Mouse (Mus musculus) megakaryocyte, adult 5-6 weeks (primary cell): ENCODE measurements at regions not wholly inside any gene's neighbourhood (a gene's known extent, or its start where the extent isn't known, plus 50 kb on each side); places are given as distances from the start of the nearest gene placed in this dataset.

ENCODE experiments used
- ATAC-seq: 2 replicates; pipeline ENCODE4 v1.8.0; 2016; ENCODE audit warnings: mild to moderate bottlenecking, inconsistent platforms; ENCODE audit not compliant: poor library complexity, severe bottlenecking

DNA sequence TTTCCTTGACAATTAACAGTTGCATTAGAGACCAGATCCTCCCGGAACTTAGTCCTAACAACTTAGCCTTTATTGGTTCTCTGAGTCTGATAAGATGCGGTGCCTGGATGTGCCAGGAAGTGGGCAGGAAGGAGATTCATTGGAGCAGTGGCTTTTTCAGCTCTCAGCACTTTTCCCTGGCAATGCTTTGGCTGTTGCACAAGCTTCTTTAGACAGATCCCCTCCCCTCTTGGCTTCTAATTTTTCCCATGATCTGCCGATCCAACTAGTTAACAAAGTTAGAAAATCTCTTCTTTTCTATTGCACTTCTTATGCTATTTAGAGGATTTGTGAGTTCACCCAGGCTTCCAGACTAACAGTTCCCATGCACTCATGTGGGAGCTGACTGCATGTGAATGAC lies 211.1 kb upstream of the Xrcc4 start:
- no peak for ATAC-seq

DNA sequence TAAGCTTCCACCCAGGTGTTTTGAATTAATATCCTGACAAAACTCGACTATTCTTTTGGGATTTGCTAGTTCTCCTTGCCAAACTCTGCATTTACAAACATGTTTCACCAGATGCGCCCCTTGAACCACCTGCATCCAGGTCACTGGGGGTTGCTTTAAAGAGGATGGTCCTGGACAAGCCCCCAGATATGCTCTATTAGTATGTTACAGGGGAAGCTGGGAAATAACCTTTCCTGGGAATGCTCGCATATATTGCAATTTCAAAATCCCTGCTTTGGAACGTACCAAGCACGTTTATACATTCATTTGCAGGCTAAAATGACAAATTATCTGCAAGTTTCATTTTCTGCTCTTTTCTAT lies 205.2 kb upstream of the Xrcc4 start:
- no peak for ATAC-seq

DNA sequence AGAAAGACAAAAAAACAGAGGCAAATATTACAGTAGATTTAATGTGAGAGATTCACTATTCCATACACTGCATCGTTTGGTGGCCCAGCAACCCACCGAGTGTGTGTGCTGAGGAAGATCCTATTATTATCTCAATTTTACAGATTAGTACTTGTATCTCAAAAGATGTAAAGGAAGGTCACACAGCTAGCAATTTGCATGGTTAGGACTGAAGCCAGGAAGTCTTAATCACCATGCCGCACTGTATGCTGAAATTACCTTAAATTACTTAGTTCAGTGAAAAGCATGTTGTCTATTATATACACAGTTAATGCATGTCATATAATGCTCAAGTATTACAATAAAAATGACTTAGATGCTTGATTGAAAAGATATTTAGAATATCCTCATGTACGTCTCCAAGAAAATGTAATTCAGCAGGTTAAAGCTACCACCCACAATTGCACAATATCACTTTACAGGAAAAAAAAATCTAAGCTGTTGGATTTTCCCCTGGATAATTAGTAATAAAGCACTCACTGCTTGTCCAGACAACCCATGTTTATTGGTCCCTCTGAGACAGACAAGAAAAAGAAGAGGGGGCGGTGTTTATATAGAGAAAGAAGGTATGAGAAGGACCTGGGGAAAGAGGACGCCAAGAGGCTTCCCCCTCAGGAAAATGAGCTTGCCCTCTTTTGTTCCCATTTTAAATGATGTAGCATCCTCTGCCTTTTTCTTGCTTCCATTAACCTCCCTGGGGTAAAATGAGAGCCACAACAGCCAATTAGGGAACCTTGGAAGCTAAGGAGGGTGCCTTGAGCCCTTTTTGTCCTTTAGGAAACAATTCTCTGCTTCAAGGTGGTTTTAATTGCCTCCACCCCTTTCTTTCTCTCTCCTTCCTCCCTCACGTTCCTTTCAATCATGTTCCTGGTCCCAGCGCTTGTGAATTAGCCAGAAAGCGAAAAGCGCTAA lies 204.6 kb upstream of the Xrcc4 start:
- no peak for ATAC-seq

DNA sequence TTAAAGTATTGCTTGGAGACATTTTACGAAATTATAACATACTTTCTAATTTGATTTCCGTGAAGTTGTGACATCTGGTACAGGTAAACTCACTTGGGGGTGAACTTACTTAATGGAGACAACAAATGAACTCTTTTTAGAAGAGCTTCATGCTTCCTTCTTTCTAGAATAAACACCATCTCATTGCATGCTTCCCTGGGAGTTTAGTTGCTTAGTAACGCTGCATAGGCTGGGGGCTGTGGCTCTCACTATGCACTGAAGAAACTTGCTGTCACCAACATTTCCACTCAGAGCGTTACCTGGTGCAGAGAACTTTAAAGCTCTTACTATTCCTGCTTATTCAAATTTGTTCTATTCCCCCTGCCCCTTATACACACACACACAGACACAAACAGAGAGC lies 203.5 kb upstream of the Xrcc4 start:
- no peak for ATAC-seq

DNA sequence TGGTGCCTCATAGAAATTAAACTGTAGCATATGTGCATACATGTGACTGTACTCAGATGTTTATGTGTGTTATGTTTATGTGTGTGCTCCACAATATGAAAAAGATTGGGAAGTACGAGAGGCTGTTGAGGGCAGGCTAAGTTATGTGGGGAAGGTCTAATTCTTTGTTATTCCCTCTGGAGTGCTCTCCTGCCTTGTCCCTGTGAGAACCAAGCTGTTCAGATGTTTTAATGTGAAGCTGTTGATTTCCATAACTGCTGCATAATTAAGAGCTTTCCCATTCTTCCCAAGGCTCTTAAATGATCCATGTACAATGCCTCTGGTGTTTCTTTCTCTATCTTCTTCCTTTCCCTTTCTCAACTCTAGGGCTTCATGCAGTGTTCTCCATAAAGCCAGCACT lies 202.7 kb upstream of the Xrcc4 start:
- no peak for ATAC-seq

DNA sequence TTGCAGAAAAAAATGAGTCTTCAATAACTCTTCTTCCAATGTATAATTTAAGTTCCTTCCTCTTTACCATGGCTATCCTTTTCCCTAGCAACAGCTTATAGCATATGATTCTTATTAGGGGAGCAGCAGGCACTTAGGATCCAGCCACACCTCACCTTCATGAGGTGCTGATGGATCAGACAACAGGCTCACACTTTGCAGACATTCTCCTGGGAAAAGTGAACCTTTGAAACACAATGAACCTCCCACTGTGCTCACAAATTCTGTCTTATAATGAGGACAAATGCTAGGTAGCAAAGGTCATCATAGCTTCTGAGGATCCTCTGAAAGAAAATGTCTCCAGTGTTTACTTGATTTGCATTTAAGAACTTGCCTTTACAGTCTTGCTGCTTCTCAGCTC lies 191.6 kb upstream of the Xrcc4 start:
- ATAC-seq, result no peak

DNA sequence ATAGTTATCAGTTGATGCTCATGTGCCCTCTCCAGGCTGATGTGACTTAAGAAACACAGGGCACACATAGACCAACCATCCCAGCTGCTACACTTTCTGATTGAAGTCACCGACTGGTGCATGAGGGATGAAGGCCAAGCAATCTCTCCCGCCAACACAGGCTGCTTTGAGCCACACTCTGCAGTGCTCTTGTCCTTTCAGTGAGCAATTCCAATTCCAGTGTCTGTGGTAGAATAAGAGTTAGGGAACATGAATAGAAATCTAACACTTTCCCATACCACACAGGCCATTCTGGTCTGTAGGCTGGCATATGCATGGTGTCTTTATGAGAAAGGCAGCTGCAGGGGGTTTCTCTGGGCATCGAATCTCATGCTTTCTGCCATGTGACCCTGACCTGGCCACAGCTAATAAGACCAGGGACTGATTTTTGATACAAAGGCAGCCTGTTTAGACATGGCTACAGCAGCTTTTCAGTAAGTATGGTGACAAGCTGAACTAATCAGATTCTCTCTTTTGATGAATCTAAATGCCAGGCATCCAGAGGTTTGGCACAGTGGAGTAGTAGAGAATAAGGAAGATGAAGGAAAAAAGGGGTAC lies 190.5 kb upstream of the Xrcc4 start:
- no peak for ATAC-seq

DNA sequence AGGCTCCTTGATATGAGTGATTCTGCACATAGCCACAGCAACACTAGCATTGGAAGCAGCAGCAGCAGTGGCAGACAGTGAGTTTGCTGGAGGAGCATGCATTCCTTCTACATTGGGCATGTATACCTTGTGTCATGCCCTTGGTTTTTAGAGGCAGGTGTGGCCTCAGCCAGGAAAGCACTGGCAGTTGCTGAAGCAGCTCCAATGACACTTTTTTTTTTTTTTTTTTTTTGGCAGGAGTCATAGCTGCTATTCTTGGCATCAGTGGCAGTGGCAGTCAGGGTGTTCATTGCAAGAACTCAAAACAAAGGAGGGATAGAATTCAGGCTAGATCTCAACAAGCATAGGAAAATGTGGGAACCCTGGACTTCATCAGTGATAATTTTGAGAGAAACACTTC lies 189.9 kb upstream of the Xrcc4 start:
- no peak for ATAC-seq

DNA sequence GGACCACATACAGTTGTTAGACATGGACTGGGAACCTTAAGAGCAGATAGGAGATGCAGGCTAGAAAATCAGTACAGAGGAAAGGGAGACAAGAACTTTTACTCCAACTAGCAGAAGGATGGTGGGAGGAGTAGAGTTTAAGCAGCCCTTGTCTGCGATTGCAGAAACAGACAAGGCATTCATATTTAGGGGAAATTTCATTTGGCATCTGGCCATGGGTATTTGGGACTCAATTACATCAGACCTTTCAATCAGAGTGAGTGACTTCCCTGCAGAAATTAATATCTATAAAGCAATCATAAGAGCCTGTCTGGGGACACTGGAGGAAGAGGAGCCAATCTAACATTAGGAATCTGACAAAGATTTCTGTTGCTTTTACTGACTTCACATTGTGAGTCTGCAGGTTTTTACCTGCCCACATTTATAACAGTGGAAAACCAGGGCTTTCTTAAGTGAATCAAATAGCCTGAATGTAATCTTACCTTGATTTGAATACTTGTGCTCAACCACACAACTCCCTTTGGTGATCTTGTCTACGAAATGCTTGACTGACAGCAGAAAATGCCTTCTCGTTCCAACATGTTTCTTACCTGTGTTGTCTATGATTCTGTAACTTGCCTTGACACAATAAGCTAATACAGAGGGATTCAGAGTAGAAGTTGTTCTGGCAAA lies 169.8 kb upstream of the Xrcc4 start:
- ATAC-seq, result no peak

DNA sequence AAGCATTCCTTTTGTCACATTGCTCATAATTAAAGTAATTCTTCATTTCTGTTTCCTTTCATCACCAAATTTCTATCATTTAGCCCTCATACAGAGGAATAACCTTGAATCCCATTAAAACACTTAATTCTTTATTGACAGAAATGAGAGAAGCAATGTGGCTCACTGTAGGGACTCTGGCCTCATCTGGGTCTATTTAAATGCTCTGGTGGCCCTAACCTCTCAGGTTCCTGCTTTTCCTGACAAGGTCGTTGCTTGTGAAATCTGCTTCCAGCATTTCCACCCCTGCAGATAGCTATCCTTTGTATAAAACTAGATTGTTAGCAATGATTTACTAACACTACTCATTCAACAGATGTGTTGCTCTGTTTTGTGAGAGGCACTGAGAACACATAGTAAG lies 163.6 kb upstream of the Xrcc4 start:
- ATAC-seq, result no peak

DNA sequence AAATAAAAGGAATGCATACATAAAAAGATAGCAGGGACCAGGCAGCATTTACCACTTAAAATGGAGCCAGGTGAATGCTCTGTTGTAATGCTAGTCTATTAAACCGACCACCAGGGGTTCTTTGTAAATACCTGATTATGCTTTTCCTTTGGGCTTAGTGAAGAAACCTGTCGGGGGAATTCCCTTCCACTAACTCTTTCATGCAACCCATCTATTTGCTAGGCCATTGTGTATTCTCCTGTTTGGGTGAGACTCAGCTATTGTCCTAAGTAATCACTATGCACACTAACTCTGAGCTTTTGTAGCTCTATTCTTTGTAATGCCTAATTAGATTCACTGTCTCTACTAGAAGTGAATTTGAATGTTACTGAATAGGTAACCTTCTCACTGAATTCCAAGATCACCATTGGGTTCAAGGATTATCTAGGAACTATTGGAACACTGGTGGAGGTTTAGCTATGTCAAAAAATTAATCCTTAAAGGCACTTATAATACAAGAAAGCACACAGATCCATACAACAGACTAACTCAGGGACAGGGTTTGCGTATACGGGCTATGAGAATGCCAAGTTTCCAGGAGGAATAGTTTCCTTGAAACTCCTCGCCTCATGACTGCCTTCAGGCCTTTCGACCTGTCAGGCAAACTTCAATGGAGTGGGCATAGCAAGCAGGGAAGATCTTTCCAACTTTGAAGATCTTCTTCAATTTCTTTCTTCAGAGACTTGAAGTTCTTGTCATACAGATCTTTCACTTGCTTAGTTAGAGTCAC lies 156.8 kb upstream of the Xrcc4 start:
- no peak for ATAC-seq

DNA sequence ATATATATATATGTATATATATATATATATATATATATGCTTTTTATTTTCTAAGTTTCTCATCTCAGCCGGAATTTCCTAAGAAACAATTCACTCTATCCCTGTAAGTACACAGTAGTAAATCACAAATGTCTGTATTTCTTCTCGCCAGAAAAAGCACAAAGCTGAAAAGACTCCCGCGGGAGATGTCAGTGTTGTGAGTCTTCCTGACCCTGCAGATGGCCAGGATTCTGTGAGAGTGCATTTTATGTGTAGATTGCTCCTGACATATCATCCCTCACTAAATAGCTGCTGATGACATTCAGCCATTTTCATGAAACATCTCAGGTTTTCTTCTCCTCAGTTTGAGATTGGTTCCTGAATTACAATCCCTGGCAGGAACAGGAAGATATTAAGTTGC lies 148.9 kb upstream of the Xrcc4 start:
- no peak for ATAC-seq

DNA sequence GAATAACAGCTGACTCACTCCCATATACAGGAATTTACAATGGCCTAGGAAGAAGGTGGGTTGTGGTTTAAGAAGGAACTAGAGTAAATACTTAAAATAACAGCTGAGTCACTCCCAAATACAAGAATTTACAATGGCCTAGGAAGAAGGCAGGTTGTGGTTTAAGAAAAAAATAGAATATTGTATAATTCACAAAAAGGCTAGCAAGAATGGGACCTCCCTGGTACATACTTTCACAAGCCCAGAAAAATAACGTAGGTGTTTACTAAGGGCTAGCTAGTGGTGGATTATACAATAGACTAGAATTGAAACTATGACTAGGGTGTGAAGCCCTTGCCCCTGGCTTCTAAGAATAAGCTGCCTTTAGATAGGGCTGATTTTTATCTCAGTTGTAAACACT lies 144.6 kb upstream of the Xrcc4 start:
- peak; percentile 50 for ATAC-seq

DNA sequence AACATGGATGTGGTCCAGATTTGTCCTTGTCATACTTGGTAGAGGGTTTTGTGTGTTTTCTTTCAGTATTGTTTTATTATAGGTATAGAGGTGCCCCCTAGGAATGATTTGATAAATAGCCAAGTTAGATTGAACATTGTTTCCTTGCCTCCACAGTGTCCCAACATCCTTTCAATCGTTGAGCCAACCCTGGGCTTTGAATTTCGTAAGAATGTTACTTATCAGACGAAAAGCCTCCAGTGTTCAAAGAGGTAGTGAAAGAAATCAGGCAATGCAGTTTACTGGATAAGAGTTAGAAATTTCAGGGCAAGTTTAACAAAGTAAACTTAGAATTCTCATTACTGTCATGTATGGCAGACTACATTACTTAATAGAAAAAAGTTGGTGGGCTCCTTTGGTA lies 144.2 kb upstream of the Xrcc4 start:
- ATAC-seq, result peak; percentile 59

DNA sequence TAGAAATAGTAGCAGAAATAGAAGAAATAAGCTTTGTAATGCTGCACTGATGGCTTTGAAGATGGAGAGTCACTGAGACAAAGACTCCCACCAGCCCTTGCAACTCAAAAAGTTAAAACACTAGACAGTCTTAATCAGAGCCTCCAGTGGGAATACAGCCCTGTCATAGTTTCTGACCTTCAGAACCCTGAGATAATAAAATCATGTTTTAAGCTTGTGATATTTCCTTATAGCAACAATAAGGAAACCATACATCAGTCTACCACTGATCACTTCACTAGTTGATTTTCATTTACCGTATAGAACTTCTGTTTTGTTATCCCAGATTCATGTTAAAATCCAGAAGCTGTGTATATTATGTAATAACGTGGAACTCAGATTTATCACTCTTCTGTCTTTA lies 139.7 kb upstream of the Xrcc4 start:
- no peak for ATAC-seq

DNA sequence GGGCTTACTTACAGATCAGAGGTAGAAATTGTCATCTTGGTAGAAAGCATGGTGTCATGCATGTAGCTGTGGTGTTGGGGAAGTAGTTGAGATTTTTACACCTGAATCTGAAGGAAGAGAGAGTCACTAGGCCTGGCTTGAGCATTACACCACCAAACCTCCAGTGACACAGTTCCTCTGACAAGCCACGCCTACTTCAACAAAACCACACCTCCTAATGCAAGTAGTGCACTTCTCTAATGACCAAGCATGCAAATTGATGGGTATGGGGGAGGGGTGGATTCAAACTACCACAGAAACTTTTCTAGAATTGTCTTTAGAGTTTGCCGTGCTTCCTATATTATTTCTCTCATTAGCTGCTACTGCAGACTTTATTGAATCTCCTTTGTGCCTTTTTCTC lies 136.8 kb upstream of the Xrcc4 start:
- ATAC-seq, result peak; percentile 52; the same call in 1 of the 2 replicates

DNA sequence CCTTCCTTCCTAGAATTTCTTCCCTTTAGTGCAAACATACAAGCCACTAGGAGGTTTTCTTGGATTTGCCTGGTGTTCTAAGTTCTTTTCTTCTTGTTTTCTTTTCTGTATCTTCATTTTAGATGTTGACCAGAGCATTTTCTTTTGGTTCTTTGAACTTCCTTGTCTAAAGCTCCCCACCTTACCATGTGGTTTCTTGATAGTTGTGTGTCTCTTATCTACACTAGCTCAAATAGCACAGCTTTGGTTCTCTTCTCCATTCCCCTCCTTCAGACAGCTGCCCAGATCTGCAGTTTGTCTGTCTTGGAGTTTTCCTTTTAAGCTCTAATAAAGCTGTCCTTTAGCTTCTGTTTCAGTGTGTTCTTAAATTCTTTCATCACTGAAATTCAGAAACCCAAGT lies 123.0 kb upstream of the Xrcc4 start:
- ATAC-seq, result no peak

DNA sequence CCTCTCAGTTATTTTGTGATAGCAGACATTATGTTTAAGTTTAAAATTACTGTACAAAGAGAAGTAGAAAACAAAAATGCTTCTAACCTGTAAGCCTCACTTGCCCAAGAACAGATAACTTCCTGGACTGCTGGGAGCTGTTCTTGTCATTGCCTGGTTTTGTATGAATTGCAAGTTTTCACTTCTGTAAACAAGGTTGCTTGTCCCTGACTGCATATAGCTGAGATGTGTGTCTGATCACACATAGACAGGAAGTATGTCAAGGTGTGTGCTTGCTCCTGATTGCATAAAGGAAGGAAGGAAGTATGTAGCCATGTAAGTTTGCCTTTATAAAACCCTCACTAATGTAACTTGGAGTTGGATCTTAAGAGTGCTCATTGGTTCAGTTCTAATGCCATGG lies 118.5 kb upstream of the Xrcc4 start:
- peak; percentile 84 for ATAC-seq
